Mouse (Mus musculus): ENCODE results near the gene Gfpt1. TPM values are rescaled to one million over a fixed set of nuclear protein-coding genes. Genes with fewer than 3 reads are reported as not detected.
A peak's percentile ranks its signal among the peaks of the same experiment; 100 is the strongest.

Gene Gfpt1
- total and polyA plus RNA-seq, 2 experiments, result 6.3 to 8.6 TPM

- no peaks in the 10 kb centered on the region for H3K79me2 ChIP-seq (ENCODE audit: control insufficient read depth, insufficient read depth, low read length)
- no peak for DNase-seq (ENCODE audit: extremely low read depth, low read depth, low spot score)
- H3K9ac ChIP-seq (ENCODE audit: low read depth, low read length), result no peak overlapping the region
- no peak overlapping the region for H3K4me3 ChIP-seq (ENCODE audit: insufficient read depth, low read depth, low read length)
- H3K27me3 ChIP-seq (ENCODE audit: control insufficient read depth, insufficient read depth, low read length), result no peaks in the 10 kb centered on the region
- H3K4me1 ChIP-seq (ENCODE audit: control insufficient read depth, insufficient read depth, low read length), result no peaks in the 10 kb centered on the region
- no peak overlapping the region for H3K27ac ChIP-seq (replicated peaks; ENCODE audit: insufficient read depth, low read depth, low read length)
- no peaks in the 10 kb centered on the region for H3K36me3 ChIP-seq (ENCODE audit: control insufficient read depth, insufficient read depth, low read length)
- WGBS, result 33% methylated on average over 3 of the region's 3 CpGs
- TF ChIP-seq POLR2A (IDR thresholded peaks at IDR 0.05; ENCODE audit: extremely low read depth, insufficient read depth, low read length) (no peak), CTCF (IDR thresholded peaks at IDR 0.05; ENCODE audit: low read depth, low read length) (no peak)
These were observed 56.6 kb downstream of the Gfpt1 start for GRCm38 (mm10) chr6:87099261-87099660.

GRCm38 (mm10) chr6:87099671-87100296 lies 57.1 kb downstream of the Gfpt1 start:
- no peak overlapping the region for H3K4me3 ChIP-seq (ENCODE audit: insufficient read depth, low read depth, low read length)
- H3K79me2 ChIP-seq (ENCODE audit: control insufficient read depth, insufficient read depth, low read length), result no peaks in the 10 kb centered on the region
- TF ChIP-seq CTCF (IDR thresholded peaks at IDR 0.05; ENCODE audit: low read depth, low read length) (no peak), POLR2A (IDR thresholded peaks at IDR 0.05; ENCODE audit: extremely low read depth, insufficient read depth, low read length) (no peak)
- no peaks in the 10 kb centered on the region for H3K27me3 ChIP-seq (ENCODE audit: control insufficient read depth, insufficient read depth, low read length)
- H3K4me1 ChIP-seq (ENCODE audit: control insufficient read depth, insufficient read depth, low read length), result no peaks in the 10 kb centered on the region
- no peak overlapping the region for H3K27ac ChIP-seq (replicated peaks; ENCODE audit: insufficient read depth, low read depth, low read length)
- no peak overlapping the region for H3K9ac ChIP-seq (ENCODE audit: low read depth, low read length)
- WGBS, result 81% methylated on average over 7 of the region's 7 CpGs
- no peaks in the 10 kb centered on the region for H3K36me3 ChIP-seq (ENCODE audit: control insufficient read depth, insufficient read depth, low read length)
- no peak for DNase-seq (ENCODE audit: extremely low read depth, low read depth, low spot score)

GRCm38 (mm10) chr6:87100297-87101020 lies 57.8 kb downstream of the Gfpt1 start:
- Histone ChIP-seq H3K36me3 (ENCODE audit: control insufficient read depth, insufficient read depth, low read length) (no peaks in the 10 kb centered on the region), H3K9ac (ENCODE audit: low read depth, low read length) (no peak overlapping the region), H3K4me1 (ENCODE audit: control insufficient read depth, insufficient read depth, low read length) (no peaks in the 10 kb centered on the region), H3K4me3 (ENCODE audit: insufficient read depth, low read depth, low read length) (no peak overlapping the region), H3K79me2 (ENCODE audit: control insufficient read depth, insufficient read depth, low read length) (no peaks in the 10 kb centered on the region), H3K27ac (replicated peaks; ENCODE audit: insufficient read depth, low read depth, low read length) (no peak overlapping the region), H3K27me3 (ENCODE audit: control insufficient read depth, insufficient read depth, low read length) (no peaks in the 10 kb centered on the region)
- TF ChIP-seq CTCF (IDR thresholded peaks at IDR 0.05; ENCODE audit: low read depth, low read length), result no peak
- TF ChIP-seq POLR2A (IDR thresholded peaks at IDR 0.05; ENCODE audit: extremely low read depth, insufficient read depth, low read length), result no peak
- WGBS, result 91% methylated on average over 9 of the region's 9 CpGs
- no peak for DNase-seq (ENCODE audit: extremely low read depth, low read depth, low spot score)

GRCm38 (mm10) chr6:87101281-87101954 lies 58.8 kb downstream of the Gfpt1 start:
- Histone ChIP-seq H3K36me3 (ENCODE audit: control insufficient read depth, insufficient read depth, low read length) (no peaks in the 10 kb centered on the region), H3K27me3 (ENCODE audit: control insufficient read depth, insufficient read depth, low read length) (no peaks in the 10 kb centered on the region), H3K9ac (ENCODE audit: low read depth, low read length) (no peak overlapping the region), H3K27ac (replicated peaks; ENCODE audit: insufficient read depth, low read depth, low read length) (no peak overlapping the region), H3K79me2 (ENCODE audit: control insufficient read depth, insufficient read depth, low read length) (no peaks in the 10 kb centered on the region), H3K4me1 (ENCODE audit: control insufficient read depth, insufficient read depth, low read length) (no peaks in the 10 kb centered on the region), H3K4me3 (ENCODE audit: insufficient read depth, low read depth, low read length) (no peak overlapping the region)
- WGBS, result 7% methylated on average over 12 of the region's 12 CpGs
- DNase-seq (ENCODE audit: extremely low read depth, low read depth, low spot score), result peak; percentile 50
- TF ChIP-seq CTCF (IDR thresholded peaks at IDR 0.05; ENCODE audit: low read depth, low read length) (peak; percentile 97), POLR2A (IDR thresholded peaks at IDR 0.05; ENCODE audit: extremely low read depth, insufficient read depth, low read length) (no peak)

- H3K27me3 ChIP-seq (ENCODE audit: control insufficient read depth, insufficient read depth, low read length), result no peaks in the 10 kb centered on the region
- TF ChIP-seq CTCF (IDR thresholded peaks at IDR 0.05; ENCODE audit: low read depth, low read length), result no peak
- TF ChIP-seq POLR2A (IDR thresholded peaks at IDR 0.05; ENCODE audit: extremely low read depth, insufficient read depth, low read length), result no peak
- no peak overlapping the region for H3K4me3 ChIP-seq (ENCODE audit: insufficient read depth, low read depth, low read length)
- WGBS, result 21% methylated on average over 4 of the region's 4 CpGs
- no peak overlapping the region for H3K9ac ChIP-seq (ENCODE audit: low read depth, low read length)
- no peaks in the 10 kb centered on the region for H3K4me1 ChIP-seq (ENCODE audit: control insufficient read depth, insufficient read depth, low read length)
- no peaks in the 10 kb centered on the region for H3K36me3 ChIP-seq (ENCODE audit: control insufficient read depth, insufficient read depth, low read length)
- DNase-seq (ENCODE audit: extremely low read depth, low read depth, low spot score), result no peak
- H3K27ac ChIP-seq (replicated peaks; ENCODE audit: insufficient read depth, low read depth, low read length), result no peak overlapping the region
- no peaks in the 10 kb centered on the region for H3K79me2 ChIP-seq (ENCODE audit: control insufficient read depth, insufficient read depth, low read length)
These were observed 59.3 kb downstream of the Gfpt1 start for GRCm38 (mm10) chr6:87101955-87102353.

All from liver, adult 2 months (tissue).